Comparison of ENCODE assay signal across 7 mouse cellular contexts in the genomic region with DNA sequence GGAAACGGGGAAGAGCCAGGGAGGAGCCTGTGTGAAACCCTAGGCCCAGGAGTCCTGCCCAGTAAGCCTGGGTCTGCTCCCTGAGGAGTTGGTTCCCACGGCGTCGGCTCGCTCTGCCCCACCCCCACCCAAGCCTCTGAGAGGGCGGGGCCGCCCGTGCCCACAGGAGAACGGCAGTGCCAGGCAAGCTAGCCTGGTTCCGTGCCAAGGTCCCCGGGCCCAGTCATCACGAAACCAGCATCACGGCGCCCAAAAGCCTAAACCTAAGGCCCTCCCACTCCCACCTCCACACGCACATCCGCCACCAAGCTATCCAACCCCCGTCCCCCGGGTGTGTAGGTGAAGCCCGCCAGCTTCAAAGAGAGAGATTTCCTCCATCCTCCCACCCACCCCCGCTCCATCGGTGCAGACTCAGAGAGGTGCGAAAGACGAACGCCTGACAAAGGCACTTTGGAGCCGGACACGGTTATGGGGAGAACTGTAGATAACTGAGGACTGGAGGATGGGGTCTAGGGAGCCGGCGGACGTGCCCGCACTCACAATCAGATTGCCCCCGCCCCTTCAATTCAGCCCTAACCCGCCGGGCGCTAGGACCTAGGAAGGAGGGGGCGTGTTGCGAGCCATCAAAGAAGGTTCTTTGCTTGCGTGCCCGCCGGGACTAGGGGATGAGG. TPM values are rescaled to one million over a fixed set of nuclear protein-coding genes. Genes with fewer than 3 reads are reported as not detected.
DNase-seq lines count a peak whose midpoint lies in the region; ATAC-seq lines count a peak whose summit lies in the region.

No protein-coding gene starts in this region.

- 0 out of 2 replicates have a peak, but pooled peaks cover 5% of the 10 kb centered on the region for H3K9me3 ChIP-seq in embryonic facial prominence, embryonic 10.5 days
- no peaks in the 10 kb centered on the region for H3K9me3 ChIP-seq in midbrain, embryonic 11.5 days (ENCODE audit: control insufficient read depth, low read length)

- under 1% methylated on average over 39 of the region's 39 CpGs for WGBS in embryonic facial prominence, embryonic 10.5 days
- under 1% methylated on average over 39 of the region's 39 CpGs for WGBS in midbrain, embryonic 11.5 days

- ATAC-seq in midbrain, embryonic 11.5 days (ENCODE audit: low FRiP score), result peak; percentile 85

- peak; percentile 89 for DNase-seq in adrenal gland, postnatal 10 days
- peak; percentile 93 for DNase-seq in embryonic facial prominence, embryonic 10.5 days (ENCODE audit: low spot score)
- peak; percentile 97 for DNase-seq in heart, adult 11 months
- peak; percentile 66 for DNase-seq in kidney, adult 11 months
- DNase-seq in left cerebral cortex, postnatal 4 days, result peak; percentile 83
- peak; percentile 99 for DNase-seq in midbrain, embryonic 11.5 days (ENCODE audit: low spot score, missing footprints)
- DNase-seq in skeletal muscle tissue, adult 2 months (ENCODE audit: low read depth, low spot score), result peak; percentile 39

- peaks cover 15% of the 10 kb centered on the region for H3K36me3 ChIP-seq in embryonic facial prominence, embryonic 10.5 days (replicated peaks)
- no peaks in the 10 kb centered on the region for H3K36me3 ChIP-seq in midbrain, embryonic 11.5 days (ENCODE audit: control insufficient read depth, insufficient read depth, low read length)

- H3K27me3 ChIP-seq in embryonic facial prominence, embryonic 10.5 days (replicated peaks; ENCODE audit: low read depth, poor library complexity, severe bottlenecking), result peaks cover 12% of the 10 kb centered on the region; the same call in 1 of the 2 replicates
- H3K27me3 ChIP-seq in midbrain, embryonic 11.5 days (ENCODE audit: control insufficient read depth, insufficient read depth, low read length), result no peaks in the 10 kb centered on the region

- H3K27ac ChIP-seq in embryonic facial prominence, embryonic 10.5 days (replicated peaks), result peak overlapping the region; percentile 89
- peak overlapping the region; percentile 72 for H3K27ac ChIP-seq in midbrain, embryonic 11.5 days (ENCODE audit: low read depth, low read length)

- peak overlapping the region; percentile 78 for H3K4me2 ChIP-seq in midbrain, embryonic 11.5 days

- peak overlapping the region; percentile 83 for H3K4me3 ChIP-seq in embryonic facial prominence, embryonic 10.5 days
- peak overlapping the region; percentile 48 for H3K4me3 ChIP-seq in midbrain, embryonic 11.5 days (ENCODE audit: low read depth, low read length)

- intact Hi-C loops in left cerebral cortex, postnatal 4 days (cut with DNase I), result no loop called here

- peaks cover 68% of the 10 kb centered on the region for H3K4me1 ChIP-seq in embryonic facial prominence, embryonic 10.5 days
- H3K4me1 ChIP-seq in midbrain, embryonic 11.5 days (ENCODE audit: control insufficient read depth, insufficient read depth, low read length), result peaks cover 30% of the 10 kb centered on the region

- H3K9ac ChIP-seq in midbrain, embryonic 11.5 days (ENCODE audit: low read length), result peak overlapping the region; percentile 74

RNA-seq across cellular contexts. Expression of gene Mpp2, which starts 1.1 kb away (rescaled TPM):
- 10 to 100 TPM in 1 of 2 experiments, 1 to 10 TPM in 1; 8.7 to 10.3 TPM for total RNA-seq in adrenal gland, postnatal 10 days (2021)
- 12.5 and 12.9 TPM in 2 replicates for polyA plus RNA-seq in embryonic facial prominence, embryonic 10.5 days (2016; fragmentation: Nextera tagmentation; extraction: Ambion mirVana)
- total RNA-seq in left cerebral cortex, postnatal 4 days (2021), result 10 to 100 TPM; 39.1 to 45.0 TPM
- 9.4 and 10.8 TPM in 2 replicates for polyA plus RNA-seq in midbrain, embryonic 11.5 days (2014; fragmentation: Nextera tagmentation; extraction: Ambion mirVana)

RNA-seq across cellular contexts. Expression of gene Ppy, which starts 13.9 kb away (rescaled TPM):
- not detected for total RNA-seq in adrenal gland, postnatal 10 days (2021)
- not detected in 2 replicates for polyA plus RNA-seq in embryonic facial prominence, embryonic 10.5 days (2016; fragmentation: Nextera tagmentation; extraction: Ambion mirVana)
- total RNA-seq in left cerebral cortex, postnatal 4 days (2021), result not detected
- polyA plus RNA-seq in midbrain, embryonic 11.5 days (2014; fragmentation: Nextera tagmentation; extraction: Ambion mirVana), result not detected in 2 replicates

RNA-seq across cellular contexts. Expression of gene Pyy, which starts 20.4 kb away (rescaled TPM):
- not detected for total RNA-seq in adrenal gland, postnatal 10 days (2021)
- 0.32 and 0.49 TPM in 2 replicates for polyA plus RNA-seq in embryonic facial prominence, embryonic 10.5 days (2016; fragmentation: Nextera tagmentation; extraction: Ambion mirVana)
- not detected for total RNA-seq in left cerebral cortex, postnatal 4 days (2021)
- polyA plus RNA-seq in midbrain, embryonic 11.5 days (2014; fragmentation: Nextera tagmentation; extraction: Ambion mirVana), result 0.44 TPM in 1 of 2 replicates, not detected in the other

RNA-seq across cellular contexts. Expression of gene Cd300lg, which starts 45.9 kb away (rescaled TPM):
- 10 to 100 TPM; 44.1 to 53.0 TPM for total RNA-seq in adrenal gland, postnatal 10 days (2021)
- 0.28 and 0.51 TPM in 2 replicates for polyA plus RNA-seq in embryonic facial prominence, embryonic 10.5 days (2016; fragmentation: Nextera tagmentation; extraction: Ambion mirVana)
- not detected for total RNA-seq in left cerebral cortex, postnatal 4 days (2021)
- polyA plus RNA-seq in midbrain, embryonic 11.5 days (2014; fragmentation: Nextera tagmentation; extraction: Ambion mirVana), result 0.11 and 0.19 TPM in 2 replicates

RNA-seq across cellular contexts. Expression of gene Nags, which starts 58.1 kb away (rescaled TPM):
- total RNA-seq in adrenal gland, postnatal 10 days (2021), result 1 to 10 TPM; 2.4 to 6.6 TPM
- polyA plus RNA-seq in embryonic facial prominence, embryonic 10.5 days (2016; fragmentation: Nextera tagmentation; extraction: Ambion mirVana), result not detected in 2 replicates
- total RNA-seq in left cerebral cortex, postnatal 4 days (2021), result under 1 TPM in 1 of 2 experiments, not detected in 1; 0.16 TPM
- polyA plus RNA-seq in midbrain, embryonic 11.5 days (2014; fragmentation: Nextera tagmentation; extraction: Ambion mirVana), result not detected in 2 replicates

Comparison
In these comparisons a context has a peak if more than half of its experiments do, and no peak if none do; other contexts are left out.
1. Peak in every context shown above with its lines: DNase-seq, ATAC-seq, H3K4me3 ChIP-seq and H3K27ac ChIP-seq.
2. DNase-seq: peak in every context shown above with its lines; median percentile 99 in midbrain, embryonic 11.5 days; 97 in heart, adult 11 months; 93 in embryonic facial prominence, embryonic 10.5 days; 89 in adrenal gland, postnatal 10 days; 83 in left cerebral cortex, postnatal 4 days; 66 in kidney, adult 11 months; 39 in skeletal muscle tissue, adult 2 months.